Mouse (Mus musculus): ENCODE data around the gene A930004D18Rik. TPM values are rescaled to one million over a fixed set of nuclear protein-coding genes. Genes with fewer than 3 reads are reported as not detected.

The A930004D18Rik gene
- polyA plus RNA-seq, 1 experiment: 5.5 TPM

GRCm38 (mm10) chr2:18019122-18019521 lies 18.4 kb downstream of the A930004D18Rik start:
- no peak for DNase-seq (ENCODE audit: low read depth)
- TF ChIP-seq CTCF (IDR thresholded peaks at IDR 0.05; ENCODE audit: borderline replicate concordance, extremely low read depth, insufficient read depth, insufficient read length) (no peak), POLR2A (IDR thresholded peaks at IDR 0.05; ENCODE audit: borderline replicate concordance, extremely low read depth, insufficient read depth, insufficient read length, poor library complexity, severe bottlenecking) (no peak)

GRCm38 (mm10) chr2:18017321-18017720 lies 20.2 kb downstream of the A930004D18Rik start:
- no peak for DNase-seq (ENCODE audit: low read depth)
- TF ChIP-seq CTCF (IDR thresholded peaks at IDR 0.05; ENCODE audit: borderline replicate concordance, extremely low read depth, insufficient read depth, insufficient read length) (no peak), POLR2A (IDR thresholded peaks at IDR 0.05; ENCODE audit: borderline replicate concordance, extremely low read depth, insufficient read depth, insufficient read length, poor library complexity, severe bottlenecking) (no peak)

- no peak for TF ChIP-seq POLR2A (IDR thresholded peaks at IDR 0.05; ENCODE audit: borderline replicate concordance, extremely low read depth, insufficient read depth, insufficient read length, poor library complexity, severe bottlenecking)
- no peak for TF ChIP-seq CTCF (IDR thresholded peaks at IDR 0.05; ENCODE audit: borderline replicate concordance, extremely low read depth, insufficient read depth, insufficient read length)
Observed at GRCm38 (mm10) chr2:18016639-18017038, 20.9 kb downstream of the A930004D18Rik start.

GRCm38 (mm10) chr2:18015581-18015980 lies 22.0 kb downstream of the A930004D18Rik start:
- no peak for DNase-seq (ENCODE audit: low read depth)
- TF ChIP-seq POLR2A (IDR thresholded peaks at IDR 0.05; ENCODE audit: borderline replicate concordance, extremely low read depth, insufficient read depth, insufficient read length, poor library complexity, severe bottlenecking) (no peak), CTCF (IDR thresholded peaks at IDR 0.05; ENCODE audit: borderline replicate concordance, extremely low read depth, insufficient read depth, insufficient read length) (no peak)

More at GRCm38 (mm10) chr2:18016639-18017038, 20.9 kb downstream of the A930004D18Rik start:
- DNase-seq (ENCODE audit: low read depth): no peak

GRCm38 (mm10) chr2:18012866-18013265 lies 24.7 kb downstream of the A930004D18Rik start:
- no peak for DNase-seq (ENCODE audit: low read depth)
- TF ChIP-seq CTCF (IDR thresholded peaks at IDR 0.05; ENCODE audit: borderline replicate concordance, extremely low read depth, insufficient read depth, insufficient read length): no peak
- TF ChIP-seq POLR2A (IDR thresholded peaks at IDR 0.05; ENCODE audit: borderline replicate concordance, extremely low read depth, insufficient read depth, insufficient read length, poor library complexity, severe bottlenecking): no peak

- DNase-seq (ENCODE audit: low read depth): peak; percentile 8
- TF ChIP-seq CTCF (IDR thresholded peaks at IDR 0.05; ENCODE audit: borderline replicate concordance, extremely low read depth, insufficient read depth, insufficient read length) (no peak), POLR2A (IDR thresholded peaks at IDR 0.05; ENCODE audit: borderline replicate concordance, extremely low read depth, insufficient read depth, insufficient read length, poor library complexity, severe bottlenecking) (no peak)
Observed at GRCm38 (mm10) chr2:18011226-18011625, 26.3 kb downstream of the A930004D18Rik start.

GRCm38 (mm10) chr2:18005137-18005536 lies 32.4 kb downstream of the A930004D18Rik start:
- DNase-seq (ENCODE audit: low read depth): peak; percentile 18
- TF ChIP-seq CTCF (IDR thresholded peaks at IDR 0.05; ENCODE audit: borderline replicate concordance, extremely low read depth, insufficient read depth, insufficient read length) (no peak), POLR2A (IDR thresholded peaks at IDR 0.05; ENCODE audit: borderline replicate concordance, extremely low read depth, insufficient read depth, insufficient read length, poor library complexity, severe bottlenecking) (no peak)

- TF ChIP-seq POLR2A (IDR thresholded peaks at IDR 0.05; ENCODE audit: borderline replicate concordance, extremely low read depth, insufficient read depth, insufficient read length, poor library complexity, severe bottlenecking) (no peak), CTCF (IDR thresholded peaks at IDR 0.05; ENCODE audit: borderline replicate concordance, extremely low read depth, insufficient read depth, insufficient read length) (no peak)
Observed at GRCm38 (mm10) chr2:18004286-18004685, 33.3 kb downstream of the A930004D18Rik start.

GRCm38 (mm10) chr2:18002306-18002705 lies 35.2 kb downstream of the A930004D18Rik start:
- no peak for DNase-seq (ENCODE audit: low read depth)
- TF ChIP-seq CTCF (IDR thresholded peaks at IDR 0.05; ENCODE audit: borderline replicate concordance, extremely low read depth, insufficient read depth, insufficient read length) (no peak), POLR2A (IDR thresholded peaks at IDR 0.05; ENCODE audit: borderline replicate concordance, extremely low read depth, insufficient read depth, insufficient read length, poor library complexity, severe bottlenecking) (no peak)

More at GRCm38 (mm10) chr2:18004286-18004685, 33.3 kb downstream of the A930004D18Rik start:
- no peak for DNase-seq (ENCODE audit: low read depth)

- DNase-seq (ENCODE audit: low read depth): no peak
- no peak for TF ChIP-seq CTCF (IDR thresholded peaks at IDR 0.05; ENCODE audit: borderline replicate concordance, extremely low read depth, insufficient read depth, insufficient read length)
- no peak for TF ChIP-seq POLR2A (IDR thresholded peaks at IDR 0.05; ENCODE audit: borderline replicate concordance, extremely low read depth, insufficient read depth, insufficient read length, poor library complexity, severe bottlenecking)
Observed at GRCm38 (mm10) chr2:17996858-17997257, 40.7 kb downstream of the A930004D18Rik start, which contains the start of gene H2al2a. TSS of gene H2al2a (minus strand) at chr2:17996958.

- TF ChIP-seq POLR2A (IDR thresholded peaks at IDR 0.05; ENCODE audit: borderline replicate concordance, extremely low read depth, insufficient read depth, insufficient read length, poor library complexity, severe bottlenecking) (no peak), CTCF (IDR thresholded peaks at IDR 0.05; ENCODE audit: borderline replicate concordance, extremely low read depth, insufficient read depth, insufficient read length) (no peak)
- no peak for DNase-seq (ENCODE audit: low read depth)
Observed at GRCm38 (mm10) chr2:17989562-17989961, 48.0 kb downstream of the A930004D18Rik start.

- no peak for TF ChIP-seq CTCF (IDR thresholded peaks at IDR 0.05; ENCODE audit: borderline replicate concordance, extremely low read depth, insufficient read depth, insufficient read length)
- TF ChIP-seq POLR2A (IDR thresholded peaks at IDR 0.05; ENCODE audit: borderline replicate concordance, extremely low read depth, insufficient read depth, insufficient read length, poor library complexity, severe bottlenecking): no peak
- no peak for DNase-seq (ENCODE audit: low read depth)
Observed at GRCm38 (mm10) chr2:17989115-17989514, 48.4 kb downstream of the A930004D18Rik start.

All from brain, embryonic 14.5 days (tissue).